Mouse (Mus musculus): ENCODE data around the gene Hnrnpll.

GRCm38 (mm10) chr17:80009926-80010325, 52.2 kb downstream of the Hnrnpll start:
- no peak for TF ChIP-seq EP300 (IDR thresholded peaks at IDR 0.05; ENCODE audit: low read depth)
- TF ChIP-seq CTCF (IDR thresholded peaks at IDR 0.05; ENCODE audit: low read depth): no peak
